Mouse (Mus musculus) neutrophil, adult 83 days (primary cell): Measurements from ENCODE around the gene Pigc. TPM values are rescaled to one million over a fixed set of nuclear protein-coding genes. Genes with fewer than 3 reads are reported as not detected.

ENCODE experiments used
- total RNA-seq, 2 experiments: library from RNA; stranded (reverse); gene quantifications; one replicate each; pipeline ENCODE4 v1.2.4; 2023

Gene Pigc
- 10 to 100 TPM; 10.8 to 12.7 TPM for total RNA-seq

DNA sequence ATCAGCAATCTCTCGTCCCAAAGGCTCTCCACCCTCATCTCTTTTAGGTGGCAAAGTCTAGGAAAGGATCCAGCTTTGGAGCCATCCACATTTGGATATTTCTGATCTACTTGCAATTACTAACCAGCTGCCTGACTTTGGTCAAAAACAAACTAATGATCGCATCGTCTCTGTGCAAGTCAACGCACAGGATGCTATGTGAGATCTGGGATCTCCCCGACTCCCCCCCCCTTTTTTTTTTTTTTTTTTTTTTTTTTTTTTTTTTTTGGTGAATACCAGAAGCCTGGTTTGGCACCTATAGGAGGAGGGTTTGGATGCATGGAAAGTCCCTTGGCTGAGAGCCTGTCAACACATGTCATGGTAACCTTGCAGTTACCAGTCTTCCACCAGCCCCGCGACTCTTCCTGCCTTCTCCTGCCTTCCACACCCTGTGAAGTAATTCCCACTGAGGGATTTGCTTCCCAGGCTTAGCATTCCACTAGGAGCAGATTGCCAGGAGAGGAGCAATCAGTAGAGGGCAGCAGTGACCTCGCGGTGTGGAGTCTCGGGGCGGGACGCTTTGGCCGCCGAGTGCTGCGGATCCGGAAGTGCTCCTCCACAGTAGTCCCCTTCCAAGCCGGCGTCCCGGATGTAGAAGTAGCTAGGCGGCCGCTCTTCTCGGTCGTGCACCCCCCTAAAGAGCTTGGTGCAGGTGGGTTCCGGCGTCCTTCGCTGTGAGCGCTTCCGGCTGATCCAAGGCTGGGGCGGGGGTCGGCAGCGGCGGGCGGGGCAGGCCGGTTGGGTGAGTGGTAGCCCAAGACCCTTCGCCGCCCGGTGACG, at the start of gene Pigc:
Gene Pigc, plus strand, starts transcription at position 598 of the 819 bp plus-strand sequence.

DNA sequence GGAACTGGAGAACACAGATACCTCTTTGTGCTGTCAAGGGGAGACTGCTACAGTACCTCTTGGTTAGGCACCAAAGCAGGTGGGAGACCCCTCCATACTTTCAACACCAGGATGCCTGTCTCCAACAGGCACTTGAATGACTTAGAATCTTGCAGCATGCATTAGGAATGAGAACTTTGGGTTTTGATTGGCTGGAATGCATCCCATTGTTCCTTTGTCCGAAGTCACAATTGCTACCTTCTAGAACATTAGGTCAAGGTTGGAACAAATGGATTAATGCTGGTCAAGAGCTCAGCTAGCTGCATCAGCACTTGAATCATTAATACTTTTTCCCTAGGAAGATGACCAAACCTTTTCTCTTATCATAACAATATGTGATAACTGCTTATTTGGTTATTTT, 10.6 kb downstream of the Pigc start, which contains the start of gene 4930558K02Rik:
Gene 4930558K02Rik, minus strand, starts transcription at position 101 of the 400 bp plus-strand sequence.

Other genes starting within 250 kb of the Pigc start
- not detected for gene Fasl, start 180.7 kb upstream of the Pigc start, total RNA-seq
- gene Suco, start 92.5 kb upstream of the Pigc start, total RNA-seq: 10 to 100 TPM; 49.7 to 73.7 TPM
- gene 4930558K02Rik, start 10.4 kb downstream of the Pigc start, total RNA-seq: not detected